Mouse (Mus musculus) neural tube, embryonic 11.5 days (tissue): Measurements from ENCODE around the gene Meox2. TPM values are rescaled to one million over a fixed set of nuclear protein-coding genes. Genes with fewer than 3 reads are reported as not detected.

Source experiments
- ATAC-seq: fragments of 200-750 bp; cut with Nextera tagmentation; 2 replicates; pipeline ENCODE4 v1.8.0; 2017; ENCODE audit warnings: moderate number of reproducible peaks, mild to moderate bottlenecking, moderate TSS enrichment, moderate library complexity; ENCODE audit not compliant: insufficient read depth, low FRiP score, low TSS enrichment
- DNase-seq: peaks from one replicate; pipeline ENCODE4 v3.0.0-alpha.2; 2015; ENCODE audit warnings: low spot score
- H3K27ac ChIP-seq: fragments of 300-500 bp; sonication (generic); 2 replicates; pipeline ENCODE4 v1.5.1; 2014; ENCODE audit warnings: low read depth, mild to moderate bottlenecking, low read length
- H3K27me3 ChIP-seq: fragments of 300-500 bp; sonication (generic); 2 replicates; pipeline ENCODE4 v1.6.1; 2014; ENCODE audit warnings: mild to moderate bottlenecking, low read length, mixed read lengths; ENCODE audit not compliant: control insufficient read depth, insufficient read depth
- H3K36me3 ChIP-seq: fragments of 300-500 bp; sonication (generic); 2 replicates; pipeline ENCODE4 v1.6.1; 2014; ENCODE audit warnings: mild to moderate bottlenecking, low read length, moderate library complexity, mixed read lengths; ENCODE audit not compliant: control insufficient read depth, insufficient read depth
- H3K4me1 ChIP-seq: fragments of 300-500 bp; sonication (generic); 2 replicates; pipeline ENCODE4 v1.6.1; 2014; ENCODE audit warnings: low read length, mixed read lengths; ENCODE audit not compliant: control insufficient read depth, insufficient read depth
- H3K4me2 ChIP-seq: fragments of 300-500 bp; sonication (generic); 2 replicates; pipeline ENCODE4 v1.6.1; 2014; ENCODE audit warnings: low read depth, mild to moderate bottlenecking, moderate library complexity
- H3K4me3 ChIP-seq: fragments of 300-500 bp; sonication (generic); 2 replicates; pipeline ENCODE4 v1.5.1; 2014; ENCODE audit warnings: low read depth, low read length
- H3K9ac ChIP-seq: fragments of 300-500 bp; sonication (generic); 2 replicates; pipeline ENCODE4 v1.6.1; 2014; ENCODE audit warnings: mild to moderate bottlenecking, low read length
- H3K9me3 ChIP-seq: fragments of 300-500 bp; sonication (generic); 2 replicates; pipeline ENCODE4 v1.6.1; 2016; ENCODE audit warnings: low read length; ENCODE audit not compliant: control insufficient read depth
- WGBS: fragments of 180-500 bp; shearing (Covaris S2); extraction: QIAGEN DNeasy Blood & Tissue Kit; methylation state at CpG from one replicate; pipeline ENCODE4 v1.1.7; 2014; 5-methylcytosine and 5-hydroxymethylcytosine counted together
- polyA plus RNA-seq: library from polyadenylated mRNA; unstranded; fragments of >200 nt; fragmentation: Nextera tagmentation; extraction: Ambion mirVana; gene quantifications from 2 replicates; pipeline ENCODE4 v1.2.1, GENCODE M21; 2014

The Meox2 gene
- polyA plus RNA-seq, 1 experiment from 2014 or later = 10.9 TPM

- Histone ChIP-seq H3K27ac (no peak overlapping the region), H3K27me3 (no peaks in the 10 kb centered on the region), H3K4me2 (no peak overlapping the region), H3K36me3 (no peaks in the 10 kb centered on the region), H3K9me3 (no peaks in the 10 kb centered on the region), H3K4me3 (no peak overlapping the region), H3K9ac (no peak overlapping the region), H3K4me1 (no peaks in the 10 kb centered on the region)
- 80% methylated on average over 5 of the region's 5 CpGs for WGBS
- ATAC-seq (no peak), DNase-seq (no peak)
Observed at GRCm38 (mm10) chr12:37188940-37189488, 80.7 kb downstream of the Meox2 start.

Other genes with a start within 250 kb of the Meox2 start
- 0.52 and 1.2 TPM in 2 replicates for gene Agmo, start 133.1 kb downstream of the Meox2 start, polyA plus RNA-seq